Mouse (Mus musculus) adrenal gland, postnatal 25 days (tissue): ENCODE results near the gene Bcs1l. TPM values are rescaled to one million over a fixed set of nuclear protein-coding genes. Genes with fewer than 3 reads are reported as not detected.
A peak's percentile ranks its signal among the peaks of the same experiment; 100 is the strongest.

ENCODE experiments used
- DNase-seq: peaks from one replicate; pipeline ENCODE4 v3.0.0; 2021; ENCODE audit warnings: mixed read lengths
- long read RNA-seq: library from polyadenylated mRNA; stranded (forward); transcript quantifications from one replicate; pipeline ENCODE4 v2.0.0, GENCODE M21; 2021
- total RNA-seq: library from RNA; stranded (reverse); gene quantifications from 2 replicates; pipeline ENCODE4 v1.2.3, GENCODE M21; 2021

Gene Bcs1l
- 30.3 and 30.8 TPM in 2 replicates for total RNA-seq
- long read RNA-seq, transcript Bcs1l-203 (8 exons, 1,488 nt) = major isoform, 11 of 20 reads
- long read RNA-seq, partial matches to known transcripts = 2 of 20 reads
- long read RNA-seq, other reads (novel, unspliced or antisense) = 5 of 20 reads

GRCm38 (mm10) chr1:74587773-74588445, at the start of gene Bcs1l, which contains the start of gene Zfp142:
TSS of gene Bcs1l (plus strand) at chr1:74588289.
TSS of gene Zfp142 (minus strand) at chr1:74588246.
- peak; percentile 97 for DNase-seq

- no peak for DNase-seq
Observed at GRCm38 (mm10) chr1:74538650-74539049, 49.4 kb upstream of the Bcs1l start.

GRCm38 (mm10) chr1:74542451-74542961, 45.6 kb upstream of the Bcs1l start, which contains the start of gene Plcd4:
TSS of gene Plcd4 (plus strand) at chr1:74542888.
- no peak for DNase-seq

GRCm38 (mm10) chr1:74544184-74544583, 43.9 kb upstream of the Bcs1l start, which contains the start of gene Usp37:
TSS of gene Usp37 (minus strand) at chr1:74544284.
- DNase-seq = no peak

- no peak for DNase-seq
Observed at GRCm38 (mm10) chr1:74559061-74559460, 29.0 kb upstream of the Bcs1l start.

- DNase-seq = no peak
Observed at GRCm38 (mm10) chr1:74565834-74566233, 22.3 kb upstream of the Bcs1l start.

GRCm38 (mm10) chr1:74569739-74570719, 18.1 kb upstream of the Bcs1l start:
- DNase-seq = no peak

GRCm38 (mm10) chr1:74582621-74583020, 5.5 kb upstream of the Bcs1l start:
- DNase-seq = no peak

- DNase-seq = no peak
Observed at GRCm38 (mm10) chr1:74584616-74585398, 3.3 kb upstream of the Bcs1l start.

- no peak for DNase-seq
Observed at GRCm38 (mm10) chr1:74587233-74587772, 786 bp upstream of the Bcs1l start.

- DNase-seq = no peak
Observed at GRCm38 (mm10) chr1:74594434-74594833, 6.3 kb downstream of the Bcs1l start.

- no peak for DNase-seq
Observed at GRCm38 (mm10) chr1:74600501-74601266, 12.6 kb downstream of the Bcs1l start.

GRCm38 (mm10) chr1:74601267-74601962, 13.3 kb downstream of the Bcs1l start, which contains the start of the genes Rnf25 and Stk36:
TSS of gene Rnf25 (minus strand) at chr1:74601397.
TSS of gene Stk36 (plus strand) at chr1:74601445.
- DNase-seq = peak; percentile 82

GRCm38 (mm10) chr1:74624183-74624582, 36.1 kb downstream of the Bcs1l start:
- no peak for DNase-seq

- no peak for DNase-seq
Observed at GRCm38 (mm10) chr1:74626076-74626475, 38.0 kb downstream of the Bcs1l start.

- DNase-seq = no peak
Observed at GRCm38 (mm10) chr1:74628001-74628400, 39.9 kb downstream of the Bcs1l start.

GRCm38 (mm10) chr1:74632734-74633133, 44.6 kb downstream of the Bcs1l start:
- no peak for DNase-seq
